Mouse (Mus musculus): ENCODE measurements around the gene Cyp26b1. TPM values are rescaled to one million over a fixed set of nuclear protein-coding genes. Genes with fewer than 3 reads are reported as not detected.

The Cyp26b1 gene
- polyA plus RNA-seq, 2 experiments from 2014 or later: 0.52 TPM; not detected in 1

- no peak for ATAC-seq
These were observed 30.8 kb downstream of the Cyp26b1 start for GRCm38 (mm10) chr6:84562948-84563347.

- ATAC-seq: no peak
These were observed 32.5 kb downstream of the Cyp26b1 start for GRCm38 (mm10) chr6:84561171-84561570.

GRCm38 (mm10) chr6:84549852-84550437 is 43.8 kb downstream of the Cyp26b1 start:
- ATAC-seq: no peak

DNA sequence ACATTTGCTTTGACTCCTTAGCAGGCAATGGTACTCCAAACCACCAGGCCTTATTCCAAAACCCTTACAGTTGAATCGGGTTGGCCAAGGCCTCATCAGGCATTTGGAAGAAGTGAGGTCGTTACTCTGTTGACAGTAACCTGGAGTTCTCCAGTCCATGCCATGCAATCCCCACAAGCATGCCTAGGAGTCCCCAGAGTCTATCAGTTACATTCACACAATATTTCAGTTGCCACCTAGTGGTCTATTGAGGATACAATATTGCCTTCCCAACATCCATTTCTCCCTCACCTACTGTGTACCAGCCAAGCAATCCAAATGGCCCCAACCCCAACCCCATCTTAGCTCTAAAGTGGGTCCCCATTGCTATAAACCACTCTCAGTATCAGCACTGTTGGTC is 48.3 kb downstream of the Cyp26b1 start:
- ATAC-seq: no peak

DNA sequence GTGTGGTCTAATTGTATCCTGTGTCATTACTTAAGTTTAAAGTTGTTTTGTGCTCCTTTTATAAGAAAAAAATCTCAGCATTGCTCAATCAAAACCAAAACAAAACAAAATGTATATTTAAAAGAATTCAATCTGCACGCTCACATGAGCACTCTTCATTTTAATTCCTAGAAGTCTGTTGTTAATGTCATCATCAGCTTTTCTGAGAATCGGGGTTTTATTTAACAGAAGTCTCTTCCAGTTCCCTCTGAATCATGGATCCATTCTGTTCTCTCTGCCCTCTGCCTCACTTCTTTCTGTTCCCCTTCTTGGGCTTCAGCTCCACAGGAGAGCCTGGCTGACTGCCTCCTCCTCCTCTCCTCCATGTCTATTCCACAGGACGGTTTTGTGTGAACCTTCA is 49.3 kb downstream of the Cyp26b1 start:
- no peak for ATAC-seq

- ATAC-seq: no peak
These were observed 50.2 kb downstream of the Cyp26b1 start for GRCm38 (mm10) chr6:84543516-84543915.

DNA sequence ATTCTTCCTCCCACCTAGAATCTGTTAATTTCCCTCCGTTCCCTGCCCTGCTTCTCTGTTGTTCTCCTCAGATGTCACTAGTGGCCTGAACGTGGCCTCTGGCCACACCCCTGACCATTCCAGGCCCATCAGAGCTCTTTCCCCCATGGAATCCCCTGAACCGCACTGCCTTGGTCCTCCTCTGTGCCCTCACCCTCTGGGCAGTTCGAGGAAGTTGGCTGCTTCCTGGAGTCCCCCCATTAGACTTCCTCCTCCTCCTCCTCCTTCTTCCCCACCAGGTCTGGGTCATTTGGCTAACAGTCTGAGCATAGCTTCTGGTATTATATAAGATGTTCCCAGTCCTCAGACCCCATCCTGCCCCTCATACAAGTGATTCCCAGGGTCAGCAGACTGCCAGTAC is 53.8 kb downstream of the Cyp26b1 start:
- no peak for ATAC-seq

- ATAC-seq: no peak
These were observed 55.0 kb downstream of the Cyp26b1 start for GRCm38 (mm10) chr6:84538681-84539080.

- ATAC-seq: no peak
These were observed 56.0 kb downstream of the Cyp26b1 start for GRCm38 (mm10) chr6:84537611-84538197.

- no peak for ATAC-seq
These were observed 58.8 kb downstream of the Cyp26b1 start for GRCm38 (mm10) chr6:84534944-84535343.

GRCm38 (mm10) chr6:84529912-84530311 is 63.8 kb downstream of the Cyp26b1 start:
- no peak for ATAC-seq

- no peak for ATAC-seq
These were observed 68.7 kb downstream of the Cyp26b1 start for GRCm38 (mm10) chr6:84524901-84525601.
